Mouse (Mus musculus) intestine, embryonic 14.5 days (tissue): ENCODE results near the gene Olfr1392. TPM values are rescaled to one million over a fixed set of nuclear protein-coding genes. Genes with fewer than 3 reads are reported as not detected.

Source experiments
- ATAC-seq: fragments of 200-750 bp; cut with Nextera tagmentation; replicated peaks from 2 replicates; pipeline ENCODE4 v1.8.0; 2017; ENCODE audit warnings: low read depth, moderate number of reproducible peaks, moderate TSS enrichment, moderate library complexity; ENCODE audit not compliant: low FRiP score, low TSS enrichment
- DNase-seq: peaks from one replicate; pipeline ENCODE4 v3.0.0-alpha.2; 2018; ENCODE audit warnings: low spot score
- H3K27ac ChIP-seq: fragments of 300-500 bp; sonication (generic); 2 replicates; pipeline ENCODE4 v1.5.1; 2014; ENCODE audit warnings: low read depth, mild to moderate bottlenecking, control low read depth
- H3K27me3 ChIP-seq: fragments of 300-500 bp; sonication (generic); replicated peaks from 2 replicates; pipeline ENCODE4 v1.6.1; 2014; ENCODE audit warnings: low read length, control low read depth; ENCODE audit not compliant: control insufficient read depth, insufficient read depth
- H3K36me3 ChIP-seq: fragments of 300-500 bp; sonication (generic); 2 replicates; pipeline ENCODE4 v1.6.1; 2014; ENCODE audit warnings: low read length, control low read depth; ENCODE audit not compliant: control insufficient read depth, insufficient read depth
- H3K4me1 ChIP-seq: fragments of 300-500 bp; sonication (generic); replicated peaks from 2 replicates; pipeline ENCODE4 v1.6.1; 2014; ENCODE audit warnings: low read length, control low read depth, mixed read lengths; ENCODE audit not compliant: control insufficient read depth, insufficient read depth
- H3K4me2 ChIP-seq: fragments of 300-500 bp; sonication (generic); 2 replicates; pipeline ENCODE4 v1.6.1; 2014; ENCODE audit warnings: low read length
- H3K4me3 ChIP-seq: fragments of 300-500 bp; sonication (generic); 2 replicates; pipeline ENCODE4 v1.5.1; 2014; ENCODE audit warnings: low read depth, low read length, control low read depth, mixed read lengths
- H3K9ac ChIP-seq: fragments of 300-500 bp; sonication (generic); 2 replicates; pipeline ENCODE4 v1.6.1; 2014; ENCODE audit warnings: mild to moderate bottlenecking, low read length
- H3K9me3 ChIP-seq: fragments of 300-500 bp; sonication (generic); 2 replicates; pipeline ENCODE4 v1.6.1; 2016; ENCODE audit warnings: low read length, control low read depth; ENCODE audit not compliant: control insufficient read depth
- WGBS: fragments of 180-500 bp; shearing (Covaris S2); extraction: QIAGEN DNeasy Blood & Tissue Kit; methylation state at CpG from one replicate; pipeline ENCODE4 v1.1.7; 2014; 5-methylcytosine and 5-hydroxymethylcytosine counted together
- polyA plus RNA-seq: library from polyadenylated mRNA; unstranded; fragments of >200 nt; fragmentation: Nextera tagmentation; extraction: Ambion mirVana; gene quantifications from 2 replicates; pipeline ENCODE4 v1.2.1, GENCODE M21; 2014

Olfr1392 gene
- polyA plus RNA-seq, 1 experiment from 2014 or later: not detected

- under 1% methylated on average over 59 of the region's 60 CpGs for WGBS
- Histone ChIP-seq H3K4me3 (peak within 1 kb of the TSS; percentile 61), H3K9ac (peak within 1 kb of the TSS; percentile 50), H3K27ac (peak within 1 kb of the TSS; percentile 88), H3K4me1 (peaks cover 40% of the 10 kb centered on the region), H3K36me3 (no peaks in the 10 kb centered on the region), H3K4me2 (peak within 1 kb of the TSS; percentile 73), H3K27me3 (no peaks in the 10 kb centered on the region), H3K9me3 (no peaks in the 10 kb centered on the region)
- ATAC-seq (peak; percentile 96), DNase-seq (peak; percentile 97)
These were observed 41.1 kb upstream of the Olfr1392 start, which contains the start of gene Mgat1 for GRCm38 (mm10) chr11:49243727-49244594. TSS of gene Mgat1 (plus strand) at chr11:49244191.

GRCm38 (mm10) chr11:49244595-49244930 lies 40.5 kb upstream of the Olfr1392 start:
- H3K27me3 ChIP-seq: no peaks in the 10 kb centered on the region
- peak overlapping the region; percentile 61 for H3K4me3 ChIP-seq
- peaks cover 46% of the 10 kb centered on the region for H3K4me1 ChIP-seq
- no peaks in the 10 kb centered on the region for H3K36me3 ChIP-seq
- DNase-seq: no peak
- H3K9ac ChIP-seq: peak overlapping the region; percentile 50; the same call in 1 of the 2 replicates
- H3K4me2 ChIP-seq: peak overlapping the region; percentile 73
- H3K9me3 ChIP-seq: no peaks in the 10 kb centered on the region
- WGBS: 2% methylated on average over 4 of the region's 4 CpGs
- H3K27ac ChIP-seq: peak overlapping the region; percentile 88
- ATAC-seq: peak; percentile 1; the same call in 1 of the 2 replicates

GRCm38 (mm10) chr11:49245176-49245575 lies 39.9 kb upstream of the Olfr1392 start:
- WGBS: 22% methylated on average over 7 of the region's 7 CpGs
- no peak overlapping the region for H3K9ac ChIP-seq
- H3K4me1 ChIP-seq: peaks cover 52% of the 10 kb centered on the region
- H3K36me3 ChIP-seq: no peaks in the 10 kb centered on the region
- peak; percentile 66 for DNase-seq
- no peaks in the 10 kb centered on the region for H3K9me3 ChIP-seq
- peak overlapping the region; percentile 73 for H3K4me2 ChIP-seq
- no peaks in the 10 kb centered on the region for H3K27me3 ChIP-seq
- peak overlapping the region; percentile 61 for H3K4me3 ChIP-seq
- ATAC-seq: no peak
- peak overlapping the region; percentile 88; the same call in 1 of the 2 replicates for H3K27ac ChIP-seq

GRCm38 (mm10) chr11:49245634-49246415 lies 39.3 kb upstream of the Olfr1392 start:
- Histone ChIP-seq H3K27me3 (no peaks in the 10 kb centered on the region), H3K9ac (no peak overlapping the region), H3K4me3 (peak overlapping the region; percentile 61), H3K4me1 (peaks cover 54% of the 10 kb centered on the region), H3K4me2 (peak overlapping the region; percentile 73), H3K36me3 (no peaks in the 10 kb centered on the region), H3K27ac (peak overlapping the region; percentile 88), H3K9me3 (no peaks in the 10 kb centered on the region)
- WGBS: 34% methylated on average over 12 of the region's 12 CpGs
- ATAC-seq (no peak), DNase-seq (no peak)

- Histone ChIP-seq H3K27ac (no peak overlapping the region), H3K4me2 (peak overlapping the region; percentile 73), H3K4me3 (no peak overlapping the region), H3K36me3 (no peaks in the 10 kb centered on the region), H3K9ac (no peak overlapping the region), H3K27me3 (no peaks in the 10 kb centered on the region), H3K4me1 (peaks cover 60% of the 10 kb centered on the region), H3K9me3 (no peaks in the 10 kb centered on the region)
- WGBS: 74% methylated on average over 4 of the region's 4 CpGs
- no peak for ATAC-seq
- no peak for DNase-seq
These were observed 38.6 kb upstream of the Olfr1392 start for GRCm38 (mm10) chr11:49246523-49246922.

- Histone ChIP-seq H3K36me3 (no peaks in the 10 kb centered on the region; the same call in 1 of the 2 replicates), H3K9ac (no peak overlapping the region), H3K27me3 (no peaks in the 10 kb centered on the region), H3K27ac (no peak overlapping the region), H3K4me3 (no peak overlapping the region), H3K4me1 (peaks cover 66% of the 10 kb centered on the region), H3K9me3 (no peaks in the 10 kb centered on the region), H3K4me2 (0 out of 2 replicates have a peak overlapping the region, but pooled peaks have one; percentile 73)
- no peak for ATAC-seq
- 24% methylated on average over 2 of the region's 2 CpGs for WGBS
- DNase-seq: no peak
These were observed 37.8 kb upstream of the Olfr1392 start for GRCm38 (mm10) chr11:49247255-49247654.

- peak overlapping the region; percentile 88; the same call in 1 of the 2 replicates for H3K27ac ChIP-seq
- no peak overlapping the region for H3K4me2 ChIP-seq
- H3K27me3 ChIP-seq: no peaks in the 10 kb centered on the region
- no peak overlapping the region for H3K4me3 ChIP-seq
- no peaks in the 10 kb centered on the region for H3K9me3 ChIP-seq
- DNase-seq (no peak), ATAC-seq (no peak)
- H3K4me1 ChIP-seq: peaks cover 63% of the 10 kb centered on the region
- H3K9ac ChIP-seq: no peak overlapping the region
- H3K36me3 ChIP-seq: peaks cover 9% of the 10 kb centered on the region; the same call in 1 of the 2 replicates
- WGBS: 46% methylated on average over 6 of the region's 6 CpGs
These were observed 36.7 kb upstream of the Olfr1392 start for GRCm38 (mm10) chr11:49248226-49248973.
